Mouse (Mus musculus): ENCODE measurements around the gene Gm37596.
"Not testable (repeated sequence)": the region's sequence is repeated elsewhere in the genome, so short reads cannot be mapped to it uniquely, and the experiment has no call there.

Gm37596 gene

DNA sequence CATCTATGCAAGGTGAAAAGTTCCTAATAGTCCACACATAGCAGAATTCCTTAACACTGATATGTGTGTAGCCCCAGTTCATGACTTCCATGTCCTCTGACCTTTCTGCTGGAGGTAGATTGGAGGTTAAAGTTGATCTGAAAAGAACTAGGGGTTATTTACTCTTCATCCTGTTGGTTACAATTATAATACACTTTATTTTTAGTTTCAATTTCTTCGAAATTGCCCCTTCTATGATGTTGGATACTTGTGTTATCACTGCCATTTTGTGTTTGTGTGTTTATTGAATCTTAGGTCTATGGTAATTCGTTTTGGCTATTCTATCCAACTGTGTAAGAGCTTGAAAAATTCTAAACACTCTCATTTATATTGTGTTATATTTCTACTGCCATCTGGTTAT lies at the start of gene Gm37596:
Gene Gm37596, minus strand, starts transcription at position 101 of the 400 bp plus-strand sequence.
- DNase-seq (ENCODE audit: low spot score) = not testable (repeated sequence)

DNA sequence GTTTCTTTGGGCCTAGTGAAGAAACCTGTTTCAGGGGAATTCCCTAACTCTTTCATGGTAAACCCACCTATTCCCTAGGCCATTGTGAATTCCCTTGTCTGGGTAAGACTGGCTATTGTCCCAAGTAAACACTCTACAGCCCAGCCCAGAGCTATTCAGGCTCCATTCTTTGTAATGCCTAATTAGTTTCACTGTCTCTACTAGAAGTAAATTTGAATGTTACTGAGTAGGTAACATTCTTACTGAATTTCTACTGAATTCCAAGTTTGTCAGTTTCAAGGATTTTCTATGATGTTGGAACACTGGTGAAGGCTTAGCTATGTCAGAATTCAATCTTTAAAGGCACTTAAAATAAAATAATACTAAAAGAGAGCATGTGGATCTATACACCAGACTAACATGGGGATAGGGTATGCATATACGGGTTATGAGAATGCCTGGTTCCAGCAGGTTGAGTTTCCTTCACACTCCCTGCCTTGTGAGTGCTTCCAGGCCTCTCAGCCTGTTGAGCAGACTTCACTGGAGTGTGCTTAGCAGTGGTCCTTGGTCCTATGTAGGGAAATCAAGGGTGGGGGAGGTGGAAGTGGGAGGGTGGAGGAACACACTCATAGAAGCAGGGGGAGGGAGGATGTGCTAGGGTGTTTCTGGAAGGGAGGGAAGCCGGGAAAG lies 16.2 kb upstream of the Gm37596 start:
- not testable (repeated sequence) for DNase-seq (ENCODE audit: low spot score)

DNA sequence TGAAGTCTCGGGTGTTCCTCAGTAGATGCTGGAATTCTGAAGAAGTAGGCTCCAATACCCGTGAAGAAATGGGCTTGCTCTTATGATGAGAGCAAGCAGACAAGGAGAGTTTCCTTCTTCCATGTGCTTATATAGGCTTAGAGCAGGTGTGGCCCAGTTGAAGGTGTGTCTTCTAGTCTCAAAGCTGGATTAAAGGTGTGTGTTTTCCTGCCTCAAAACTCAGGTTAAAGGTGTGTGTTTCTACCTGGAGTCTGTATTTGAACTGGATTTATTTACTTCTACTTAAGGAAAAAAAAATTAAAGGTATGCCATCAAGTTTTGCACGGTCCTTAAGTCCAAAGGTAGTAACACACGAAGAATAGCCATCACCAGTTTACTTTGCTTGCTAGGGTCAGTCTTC lies 16.7 kb downstream of the Gm37596 start, which contains the start of gene Tdpoz1:
Gene Tdpoz1, minus strand, starts transcription at position 101 of the 400 bp plus-strand sequence.
- DNase-seq (ENCODE audit: low spot score) = not testable (repeated sequence)

DNA sequence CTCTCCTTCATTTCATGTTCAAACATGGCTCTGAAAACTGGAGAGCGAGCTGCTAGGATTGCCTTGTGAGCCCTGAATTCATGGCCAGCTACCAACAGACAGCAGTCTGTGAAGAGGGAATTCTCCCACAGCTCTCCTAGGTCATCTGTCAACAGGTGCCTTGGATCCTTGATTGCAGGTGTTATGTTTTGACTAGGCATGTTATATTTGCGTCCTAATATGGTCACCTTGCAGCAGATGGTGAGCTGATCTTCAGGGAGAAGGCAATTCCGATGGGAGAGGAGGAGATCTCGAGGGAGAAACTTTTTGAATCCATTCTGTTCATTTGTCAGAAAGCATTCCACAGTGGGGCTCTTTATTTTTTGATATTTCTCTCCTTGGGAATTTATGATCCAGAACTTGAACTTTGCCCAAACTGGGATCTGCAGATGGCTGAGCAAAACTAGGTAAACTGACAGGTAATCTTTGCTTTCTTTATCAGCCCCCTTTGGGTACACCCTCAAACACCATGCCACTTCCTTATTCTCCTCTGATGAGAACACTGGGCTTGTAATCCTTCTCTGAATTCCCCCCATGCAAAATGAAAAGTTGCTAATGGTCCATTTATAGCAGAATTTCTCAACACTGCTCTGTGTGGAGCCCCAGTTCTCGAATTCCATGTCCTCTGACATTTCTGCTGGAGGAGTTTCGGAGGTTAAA lies 21.9 kb downstream of the Gm37596 start:
- not testable (repeated sequence) for DNase-seq (ENCODE audit: low spot score)

DNA sequence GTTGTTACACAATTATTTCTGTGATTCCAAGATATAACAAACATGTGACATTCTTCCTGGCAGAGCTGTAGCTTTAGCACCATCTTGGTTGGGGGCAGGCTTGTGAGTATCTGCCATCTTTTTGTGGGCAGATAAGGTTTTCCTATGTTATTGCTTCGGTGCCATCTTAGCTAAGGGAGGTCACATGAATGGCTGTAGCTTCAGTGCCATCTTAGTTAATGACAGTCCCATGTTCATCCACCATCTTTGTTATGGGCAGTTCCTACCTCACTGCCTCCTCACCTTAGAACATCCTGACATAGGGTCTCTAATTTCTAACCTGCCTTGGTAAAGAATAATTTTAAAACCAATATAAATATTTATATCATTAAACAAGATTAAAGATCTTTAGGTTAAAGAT lies 38.6 kb downstream of the Gm37596 start:
- DNase-seq (ENCODE audit: low spot score) = no peak

DNA sequence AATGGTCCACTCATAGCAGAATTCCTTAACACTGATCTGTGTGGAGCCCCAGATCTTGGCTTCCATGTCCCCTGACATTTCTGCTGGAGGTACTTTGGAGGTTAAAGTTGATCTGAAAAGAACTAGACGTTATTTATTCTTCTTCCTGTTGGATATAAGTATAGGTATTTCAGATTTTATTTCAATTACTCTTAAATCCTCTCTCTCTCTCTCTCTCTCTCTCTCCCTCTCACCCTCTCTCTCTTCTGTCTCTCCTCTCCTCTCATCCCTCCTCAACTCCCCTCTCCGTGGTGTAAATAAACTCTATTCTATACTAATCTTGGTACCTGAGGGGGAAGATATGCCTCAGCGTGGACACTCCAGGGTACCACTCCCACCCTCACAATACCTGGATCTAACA lies 40.3 kb downstream of the Gm37596 start, which contains the start of gene Tdpoz2:
Gene Tdpoz2, minus strand, starts transcription at position 101 of the 400 bp plus-strand sequence.
- no peak for DNase-seq (ENCODE audit: low spot score)
